Mouse (Mus musculus): ENCODE measurements around the gene Cacng5.
A peak's percentile ranks its signal among the peaks of the same experiment; 100 is the strongest.

The Cacng5 gene

GRCm38 (mm10) chr11:107876840-107877239 is 38.0 kb downstream of the Cacng5 start:
- DNase-seq = no peak

GRCm38 (mm10) chr11:107875861-107876494 is 38.9 kb downstream of the Cacng5 start:
- DNase-seq = no peak

- no peak for DNase-seq
Observed at GRCm38 (mm10) chr11:107872743-107873142, 42.1 kb downstream of the Cacng5 start.

GRCm38 (mm10) chr11:107867509-107867908 is 47.3 kb downstream of the Cacng5 start:
- DNase-seq = no peak

GRCm38 (mm10) chr11:107865128-107865527 is 49.7 kb downstream of the Cacng5 start:
- DNase-seq = peak; percentile 9 to 57

- DNase-seq = peak in 1 of 2 experiments; percentile 37
Observed at GRCm38 (mm10) chr11:107864024-107864423, 50.8 kb downstream of the Cacng5 start.

DNA sequence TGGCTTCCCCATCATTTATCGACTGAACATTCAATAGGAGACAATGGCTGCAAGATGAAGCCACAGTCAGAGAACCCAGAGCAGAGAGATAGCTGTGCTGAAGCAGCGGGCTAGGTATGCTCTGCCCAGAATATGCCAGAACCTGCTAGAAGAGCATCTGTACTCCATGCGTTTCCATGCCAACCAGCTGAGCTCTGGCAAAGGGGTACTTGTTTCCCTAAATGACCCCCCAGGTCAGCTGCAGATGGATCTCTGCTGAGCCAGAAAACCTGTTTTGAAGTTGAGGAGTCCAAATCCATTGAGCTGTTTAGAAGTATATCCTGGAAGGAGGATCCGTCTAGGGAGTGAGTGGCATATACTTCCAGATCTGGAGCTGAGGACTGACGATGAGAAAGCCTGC is 53.1 kb downstream of the Cacng5 start:
- DNase-seq = no peak

DNA sequence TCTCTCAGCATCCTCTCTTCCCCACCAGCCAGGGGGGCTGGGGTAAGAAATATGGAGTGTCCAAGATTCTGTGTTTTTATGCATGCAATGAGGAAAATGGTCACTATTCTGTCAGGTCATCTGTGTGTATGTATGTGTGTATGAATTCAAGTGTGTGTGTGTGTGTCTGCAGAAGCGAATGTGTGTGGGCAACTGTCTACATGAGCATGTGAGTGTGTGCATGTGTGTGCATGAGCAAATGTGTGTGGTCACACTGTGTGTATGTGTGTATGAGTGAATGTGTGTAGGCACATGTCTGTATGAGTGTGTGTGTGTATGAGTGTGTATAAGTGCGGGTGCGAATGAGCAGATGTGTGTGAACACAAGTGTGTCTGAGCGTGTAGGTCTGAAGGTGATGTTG is 55.0 kb downstream of the Cacng5 start:
- DNase-seq = no peak

DNA sequence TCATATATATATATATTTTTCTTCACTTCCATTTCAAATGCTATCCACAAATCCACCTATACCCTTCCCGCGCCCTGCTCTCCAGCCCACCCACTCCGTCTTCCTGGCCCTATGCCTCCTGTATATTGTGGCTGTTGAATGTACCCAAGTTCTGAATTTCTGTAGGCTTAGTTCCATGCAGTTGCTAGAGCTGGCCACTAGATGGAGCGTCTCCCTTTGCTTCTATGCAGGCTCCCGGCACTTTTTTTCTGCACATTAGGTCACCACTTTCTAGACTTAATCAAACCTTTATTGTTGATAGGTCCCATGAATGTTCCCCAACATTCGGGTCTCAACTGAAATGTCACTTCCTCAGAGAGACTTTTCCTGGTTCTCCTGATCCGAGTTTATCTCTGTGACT is 55.6 kb downstream of the Cacng5 start:
- peak in 1 of 2 experiments; percentile 16 for DNase-seq

DNA sequence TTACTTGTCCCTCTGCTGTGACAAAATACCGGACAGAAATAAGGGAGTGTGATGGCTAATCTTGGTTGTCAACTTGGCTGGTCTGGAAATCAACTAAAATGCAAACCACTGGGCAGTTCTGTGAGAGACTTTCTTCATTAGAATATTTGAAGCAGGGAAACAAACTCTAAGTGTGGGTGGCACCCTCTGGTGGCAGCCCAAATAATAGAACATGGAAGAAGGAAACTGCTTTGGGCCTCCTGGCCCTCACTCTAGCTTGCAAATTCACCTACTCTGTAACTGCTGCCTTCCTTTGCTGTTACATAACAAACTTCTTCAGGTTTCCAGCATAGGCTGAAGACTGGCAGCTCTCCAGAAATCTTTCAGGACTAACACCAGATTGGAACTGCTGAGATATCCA is 61.8 kb downstream of the Cacng5 start:
- DNase-seq = peak in 1 of 2 experiments; percentile 27

DNA sequence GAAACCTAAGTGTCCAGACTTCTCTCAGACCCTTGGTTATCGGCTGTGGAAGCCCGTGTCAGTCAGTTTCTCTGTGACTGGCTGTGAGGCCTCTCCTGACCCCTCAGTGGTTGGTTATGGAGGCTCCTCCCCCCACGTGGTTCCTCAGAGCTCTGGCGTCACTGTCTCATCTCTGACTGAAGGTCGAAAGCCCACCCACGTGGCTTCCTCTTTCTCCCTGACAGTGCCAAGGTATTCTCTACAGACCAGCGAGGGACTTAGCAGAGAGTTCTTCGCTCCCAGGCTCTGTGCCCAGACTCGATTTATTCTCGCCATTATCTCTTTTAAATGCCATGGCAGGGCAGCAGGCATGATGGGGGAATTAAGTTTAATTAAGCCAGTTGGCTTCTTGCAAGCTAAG is 65.2 kb downstream of the Cacng5 start:
- no peak for DNase-seq

- no peak for DNase-seq
Observed at GRCm38 (mm10) chr11:107844175-107844574, 70.7 kb downstream of the Cacng5 start.

- DNase-seq = no peak
Observed at GRCm38 (mm10) chr11:107833351-107834040, 81.4 kb downstream of the Cacng5 start.
